Mouse (Mus musculus) CH12.LX (cell line): Measurements from ENCODE around the gene Zfp202. TPM values are rescaled to one million over a fixed set of nuclear protein-coding genes. Genes with fewer than 3 reads are reported as not detected.

ENCODE experiments used
- DNase-seq: peaks from one replicate; pipeline ENCODE4 v3.0.0-alpha.2; 2013; ENCODE audit errors: extremely low read depth
- H3K27ac ChIP-seq: 2 replicates; pipeline ENCODE4 v1.5.1; 2012; ENCODE audit warnings: low read depth, mild to moderate bottlenecking, control low read depth, moderate library complexity; ENCODE audit not compliant: insufficient read depth
- H3K27me3 ChIP-seq: replicated peaks from 2 replicates; pipeline ENCODE3; 2012; ENCODE audit warnings: inconsistent platforms
- H3K36me3 ChIP-seq, 2 experiments: replicated peaks in 1 of 2; 2 replicates each; pipeline versions ENCODE3 to v1.6.1; 2012; ENCODE audit warnings: inconsistent platforms in 1 of 2, low read length in 1 of 2, mild to moderate bottlenecking in 1 of 2, mixed read lengths in 1 of 2, moderate library complexity in 1 of 2; ENCODE audit not compliant: control insufficient read depth in 1 of 2, insufficient read depth in 1 of 2
- H3K4me1 ChIP-seq, 2 experiments: 2 replicates each; pipeline ENCODE4 v1.6.1; 2012; ENCODE audit warnings: inconsistent platforms in 1 of 2, moderate library complexity in 1 of 2; ENCODE audit not compliant: insufficient read depth in 2 of 2, control insufficient read depth in 1 of 2
- H3K4me2 ChIP-seq: 2 replicates; pipeline ENCODE4 v1.6.1; 2012; ENCODE audit warnings: low read depth, mild to moderate bottlenecking, control low read depth; ENCODE audit not compliant: poor library complexity, insufficient read depth, severe bottlenecking
- H3K4me3 ChIP-seq, 3 experiments: fragments of 150-350 bp in 1 of 3; sonication (generic) in 1 of 3; replicated peaks in 1 of 3; 2 replicates each; pipeline versions ENCODE3 to v1.5.1; 2011 to 2012; ENCODE audit warnings: low read depth in 2 of 3, low read length in 2 of 3, mild to moderate bottlenecking in 2 of 3, moderate library complexity in 2 of 3, control low read depth in 1 of 3, improper control_type of control experiment in 1 of 3, inconsistent platforms in 1 of 3, mixed read lengths in 1 of 3; ENCODE audit not compliant: poor library complexity in 1 of 3
- H3K79me2 ChIP-seq: replicated peaks from 2 replicates; pipeline ENCODE4 v1.6.1; 2012; ENCODE audit warnings: mild to moderate bottlenecking, moderate library complexity; ENCODE audit not compliant: control insufficient read depth, poor library complexity, insufficient read depth, severe bottlenecking; ENCODE audit errors: extremely low read depth
- H3K9ac ChIP-seq: 2 replicates; pipeline ENCODE4 v1.6.1; 2012; ENCODE audit warnings: low read depth, mild to moderate bottlenecking, control low read depth, moderate library complexity; ENCODE audit not compliant: insufficient read depth
- H3K9me3 ChIP-seq: replicated peaks from 2 replicates; pipeline ENCODE3; 2012; ENCODE audit warnings: low read length, inconsistent platforms, mixed read lengths
- CHD1 ChIP-seq: IDR thresholded peaks from 2 replicates; pipeline ENCODE4 v1.6.1; 2012; ENCODE audit warnings: low read depth, low read length, improper control_type of control experiment, inconsistent platforms
- CHD2 ChIP-seq: IDR thresholded peaks from 2 replicates; pipeline ENCODE4 v1.6.1; 2011; ENCODE audit warnings: low read length, improper control_type of control experiment
- CTCF ChIP-seq, 2 experiments: IDR thresholded peaks in 1 of 2; conservative IDR thresholded peaks in 1 of 2; 2 replicates each; pipeline ENCODE4 v1.5.1; 2011 to 2012; ENCODE audit warnings: low read depth in 2 of 2, low read length in 2 of 2, improper control_type of control experiment in 1 of 2, inconsistent platforms in 1 of 2, mild to moderate bottlenecking in 1 of 2, moderate library complexity in 1 of 2
- EP300 ChIP-seq: IDR thresholded peaks from 2 replicates; pipeline ENCODE4 v1.6.1; 2011; ENCODE audit warnings: low read length, improper control_type of control experiment
- GABPA ChIP-seq: IDR thresholded peaks from 2 replicates; pipeline ENCODE4 v1.6.1; 2012; ENCODE audit warnings: low read depth, low read length, improper control_type of control experiment, inconsistent platforms; ENCODE audit not compliant: insufficient replicate concordance
- IRF4 ChIP-seq: IDR thresholded peaks from 2 replicates; pipeline ENCODE4 v1.6.1; 2014; ENCODE audit warnings: low read depth, mild to moderate bottlenecking, inconsistent platforms, low read length, improper control_type of control experiment
- JUN ChIP-seq: IDR thresholded peaks from 2 replicates; pipeline ENCODE4 v1.6.1; 2011; ENCODE audit warnings: low read depth, mild to moderate bottlenecking, low read length, improper control_type of control experiment, moderate library complexity; ENCODE audit not compliant: insufficient read depth
- JUND ChIP-seq: conservative IDR thresholded peaks from 2 replicates; pipeline ENCODE4 v1.6.1; 2011; ENCODE audit warnings: low read depth, low read length, improper control_type of control experiment
- KAT2A ChIP-seq: IDR thresholded peaks from 2 replicates; pipeline ENCODE4 v1.6.1; 2012; ENCODE audit warnings: low read length, improper control_type of control experiment, inconsistent platforms; ENCODE audit not compliant: insufficient replicate concordance
- MAFK ChIP-seq: IDR thresholded peaks from 2 replicates; pipeline ENCODE4 v1.6.1; 2011; ENCODE audit warnings: low read length, improper control_type of control experiment; ENCODE audit not compliant: insufficient replicate concordance
- NELFE ChIP-seq: IDR thresholded peaks from 2 replicates; pipeline ENCODE4 v1.6.1; 2011; ENCODE audit warnings: low read depth, low read length, improper control_type of control experiment
- NRF1 ChIP-seq: IDR thresholded peaks from 2 replicates; pipeline ENCODE4 v1.6.1; 2014; ENCODE audit warnings: low read depth, mild to moderate bottlenecking, inconsistent platforms, low read length, improper control_type of control experiment, moderate library complexity
- PAX5 ChIP-seq: IDR thresholded peaks from 2 replicates; pipeline ENCODE4 v1.6.1; 2012; ENCODE audit warnings: low read length, inconsistent platforms, mixed read lengths
- POLR2A ChIP-seq: IDR thresholded peaks from 2 replicates; pipeline ENCODE4 v1.6.1; 2011; ENCODE audit warnings: low read depth, mild to moderate bottlenecking, improper control_type of control experiment, low read length
- RCOR1 ChIP-seq: conservative IDR thresholded peaks from 2 replicates; pipeline ENCODE4 v1.6.1; 2012; ENCODE audit warnings: low read depth, mild to moderate bottlenecking, inconsistent platforms, low read length, improper control_type of control experiment
- SIN3A ChIP-seq: IDR thresholded peaks from 2 replicates; pipeline ENCODE4 v1.6.1; 2012; ENCODE audit warnings: low read length, improper control_type of control experiment, inconsistent platforms
- SMC3 ChIP-seq: IDR thresholded peaks from 2 replicates; pipeline ENCODE4 v1.6.1; 2011; ENCODE audit warnings: low read depth, low read length, improper control_type of control experiment
- TBP ChIP-seq: conservative IDR thresholded peaks from 2 replicates; pipeline ENCODE4 v1.6.1; 2011; ENCODE audit warnings: low read depth, low read length, improper control_type of control experiment
- ZC3H11A ChIP-seq: IDR thresholded peaks from 2 replicates; pipeline ENCODE4 v1.6.1; 2012; ENCODE audit warnings: low read depth, mild to moderate bottlenecking, inconsistent platforms, low read length, improper control_type of control experiment
- ZMIZ1 ChIP-seq: IDR thresholded peaks from 2 replicates; pipeline ENCODE4 v1.6.1; 2012; ENCODE audit warnings: low read depth, mild to moderate bottlenecking, inconsistent platforms, low read length, improper control_type of control experiment
- ZNF384 ChIP-seq: IDR thresholded peaks from 2 replicates; pipeline ENCODE4 v1.6.1; 2012; ENCODE audit warnings: low read depth, low read length, improper control_type of control experiment, inconsistent platforms
- dilution Hi-C: fragments of 300-500 bp; cut with MboI; formaldehyde crosslinking; loops from 2 replicates; pipeline ENCODE4 v1.14.3; 2020; ENCODE audit warnings: low sequenced_read_pairs; ENCODE audit not compliant: extremely low pct_unique_long_range_greater_than_20kb, extremely low pct_ligation_motif_present
- in situ Hi-C: fragments of 300-500 bp; cut with MboI; formaldehyde crosslinking; loops from 3 replicates; pipeline ENCODE4 v1.14.3; 2019; ENCODE audit warnings: low sequenced_read_pairs, low pct_ligation_motif_present, low pct_unique_long_range_greater_than_20kb, mixed read lengths
- polyA plus RNA-seq: library from polyadenylated mRNA; unstranded; fragments of >175 nt; gene quantifications from 2 replicates; pipeline ENCODE4 v1.2.1, GENCODE M21; 2012; ENCODE audit warnings: low read depth; ENCODE audit not compliant: insufficient read length
- total RNA-seq, 2 experiments: library from RNA; depleted of rRNA; stranded (reverse); fragments of 300-350 nt in 1 of 2; fragments of >200 nt in 1 of 2; gene quantifications; 2 replicates each; pipeline ENCODE4 v1.2.3; 2012 to 2014

The Zfp202 gene
- total and polyA plus RNA-seq, 3 experiments = 3.5 to 4.2 (median 3.9) TPM

- in situ Hi-C loops = loop anchor here (5.0 to 25.0 kb wide), 3 partner anchors 98 to 358 kb away; no protein-coding TSS in a partner anchor
- dilution Hi-C loops = no loop called here
These were observed 37.4 kb downstream of the Zfp202 start for GRCm38 (mm10) chr9:40229479-40229878.

GRCm38 (mm10) chr9:40231019-40231418, 38.9 kb downstream of the Zfp202 start:
- TF ChIP-seq CHD2 (no peak), JUND (no peak), MAFK (no peak), GABPA (no peak), CHD1 (no peak), PAX5 (no peak), POLR2A (no peak), EP300 (no peak), NELFE (no peak), ZC3H11A (no peak), KAT2A (no peak), TBP (no peak), ZMIZ1 (no peak)
- no peak overlapping the region for H3K27ac ChIP-seq
- H3K4me1 ChIP-seq = 0 out of 4 replicates have a peak, but pooled peaks cover 0 to 2% of the 10 kb centered on the region in 2 experiments
- no peak overlapping the region for H3K9ac ChIP-seq
- H3K4me2 ChIP-seq = no peak overlapping the region
- no peaks in the 10 kb centered on the region for H3K36me3 ChIP-seq
- dilution Hi-C loops = no loop called here
- H3K9me3 ChIP-seq = peaks cover 3% of the 10 kb centered on the region
- no peaks in the 10 kb centered on the region for H3K27me3 ChIP-seq
- H3K4me3 ChIP-seq = no peak overlapping the region
- no peaks in the 10 kb centered on the region for H3K79me2 ChIP-seq
- no peak for DNase-seq
- in situ Hi-C loops = loop anchor here (25.0 kb wide), 1 partner anchor 356 kb away; no protein-coding TSS in a partner anchor

More at GRCm38 (mm10) chr9:40229479-40229878, 37.4 kb downstream of the Zfp202 start:
- H3K4me1 ChIP-seq = 0 out of 4 replicates have a peak, but pooled peaks cover 0 to 2% of the 10 kb centered on the region in 2 experiments
- no peak overlapping the region for H3K27ac ChIP-seq
- H3K9ac ChIP-seq = no peak overlapping the region
- peaks cover 3% of the 10 kb centered on the region for H3K9me3 ChIP-seq
- no peaks in the 10 kb centered on the region for H3K27me3 ChIP-seq
- H3K4me3 ChIP-seq = no peak overlapping the region
- TF ChIP-seq MAFK = no peak
- TF ChIP-seq RCOR1 = no peak
- no peak for TF ChIP-seq TBP
- TF ChIP-seq SIN3A = no peak
- TF ChIP-seq CHD2 = no peak
- TF ChIP-seq CTCF (conservative IDR thresholded peaks at IDR 0.05 in 1 of 2, IDR thresholded peaks at IDR 0.05 in 1 of 2; ENCODE audit: low read depth in 2 of 2, low read length in 2 of 2) = no peak
- no peak for TF ChIP-seq NRF1
- no peak for TF ChIP-seq KAT2A
- no peak for TF ChIP-seq EP300
- TF ChIP-seq CHD1 = no peak
- no peak for TF ChIP-seq ZNF384
- TF ChIP-seq ZMIZ1 = no peak
- TF ChIP-seq JUN = no peak
- TF ChIP-seq SMC3 = no peak
- no peak for TF ChIP-seq IRF4
- no peak for DNase-seq
- no peaks in the 10 kb centered on the region for H3K36me3 ChIP-seq
- H3K4me2 ChIP-seq = no peak overlapping the region
- no peaks in the 10 kb centered on the region for H3K79me2 ChIP-seq
